Mouse (Mus musculus): ENCODE results near the gene Mpp2. TPM values are rescaled to one million over a fixed set of nuclear protein-coding genes. Genes with fewer than 3 reads are reported as not detected.

Mpp2 gene
- total and polyA plus RNA-seq, 2 experiments from 2014 or later, result 21.4 to 27.3 TPM

GRCm38 (mm10) chr11:102073722-102074121 is 14.6 kb downstream of the Mpp2 start:
- no peak for ATAC-seq
- no peak for DNase-seq
- no peak overlapping the region for H3K27ac ChIP-seq (ENCODE audit: low read depth, low read length)
- H3K4me3 ChIP-seq (ENCODE audit: low read depth, low read length), result no peak overlapping the region
- no peak overlapping the region for H3K4me2 ChIP-seq (ENCODE audit: low read depth)
- no peaks in the 10 kb centered on the region for H3K27me3 ChIP-seq (ENCODE audit: insufficient read depth, low read length)
- H3K4me1 ChIP-seq (ENCODE audit: insufficient read depth), result no peaks in the 10 kb centered on the region
- WGBS, result 68% methylated on average over 14 of the region's 14 CpGs
- H3K36me3 ChIP-seq (ENCODE audit: insufficient read depth), result peaks cover 5% of the 10 kb centered on the region; the same call in 1 of the 2 replicates
- H3K9me3 ChIP-seq (ENCODE audit: low read length), result no peaks in the 10 kb centered on the region
- no peak overlapping the region for H3K9ac ChIP-seq
- no peak for TF ChIP-seq CTCF (IDR thresholded peaks at IDR 0.05; ENCODE audit: low read depth)

DNA sequence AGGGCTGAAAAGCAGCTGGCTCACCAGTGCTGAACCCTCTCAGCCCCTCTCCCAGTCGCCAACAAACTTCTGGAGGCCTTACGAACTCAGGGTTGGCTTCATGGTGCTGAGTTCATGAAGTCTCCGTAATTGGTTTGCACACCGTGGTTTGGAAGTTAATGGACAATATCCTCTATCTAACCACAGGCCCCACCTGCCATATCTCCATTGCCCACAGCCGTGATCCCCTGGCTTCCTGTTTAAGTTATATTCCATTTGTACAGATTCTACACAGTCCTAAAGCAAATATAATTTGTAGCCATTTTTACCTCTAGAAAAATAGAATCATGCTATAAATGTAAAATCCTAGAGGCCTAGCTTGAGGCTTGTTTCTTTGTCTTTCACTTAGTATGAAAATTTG is 15.6 kb downstream of the Mpp2 start:
- Histone ChIP-seq H3K9ac (no peak overlapping the region), H3K27ac (ENCODE audit: low read depth, low read length) (no peak overlapping the region), H3K36me3 (ENCODE audit: insufficient read depth) (no peaks in the 10 kb centered on the region), H3K9me3 (ENCODE audit: low read length) (no peaks in the 10 kb centered on the region), H3K4me2 (ENCODE audit: low read depth) (no peak overlapping the region), H3K27me3 (ENCODE audit: insufficient read depth, low read length) (no peaks in the 10 kb centered on the region), H3K4me3 (ENCODE audit: low read depth, low read length) (no peak overlapping the region), H3K4me1 (ENCODE audit: insufficient read depth) (no peaks in the 10 kb centered on the region)
- no peak for TF ChIP-seq CTCF (IDR thresholded peaks at IDR 0.05; ENCODE audit: low read depth)
- WGBS, result 87% methylated on average over 5 of the region's 5 CpGs
- no peak for DNase-seq
- no peak for ATAC-seq

DNA sequence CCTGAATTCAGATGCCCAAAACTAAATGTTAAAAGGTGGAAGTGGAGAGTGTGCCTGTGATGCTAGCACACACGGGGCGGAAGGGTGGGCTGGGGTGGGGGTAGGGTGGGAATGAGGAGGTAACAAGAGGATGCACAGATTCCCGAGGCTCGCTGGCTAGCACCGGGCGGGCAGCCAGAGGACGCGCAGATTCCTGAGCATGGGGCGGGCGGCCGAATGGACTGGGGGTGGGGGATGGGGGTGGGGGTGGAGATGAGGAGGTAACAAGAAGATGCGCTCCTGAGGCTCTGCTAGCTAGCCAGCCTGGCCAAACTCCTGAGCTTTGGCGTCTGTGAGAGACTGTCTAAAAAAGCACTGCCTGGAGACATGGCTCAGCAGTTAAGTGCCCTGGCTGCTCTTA is 17.9 kb downstream of the Mpp2 start:
- ATAC-seq (no peak), DNase-seq (no peak)
- no peak overlapping the region for H3K27ac ChIP-seq (ENCODE audit: low read depth, low read length)
- WGBS, result 15% methylated on average over 13 of the region's 13 CpGs
- H3K27me3 ChIP-seq (ENCODE audit: insufficient read depth, low read length), result no peaks in the 10 kb centered on the region
- no peak overlapping the region for H3K4me3 ChIP-seq (ENCODE audit: low read depth, low read length)
- TF ChIP-seq CTCF (IDR thresholded peaks at IDR 0.05; ENCODE audit: low read depth), result no peak
- H3K4me1 ChIP-seq (ENCODE audit: insufficient read depth), result no peaks in the 10 kb centered on the region
- no peaks in the 10 kb centered on the region for H3K9me3 ChIP-seq (ENCODE audit: low read length)
- H3K4me2 ChIP-seq (ENCODE audit: low read depth), result peak overlapping the region; percentile 31
- no peak overlapping the region for H3K9ac ChIP-seq
- H3K36me3 ChIP-seq (ENCODE audit: insufficient read depth), result no peaks in the 10 kb centered on the region

DNA sequence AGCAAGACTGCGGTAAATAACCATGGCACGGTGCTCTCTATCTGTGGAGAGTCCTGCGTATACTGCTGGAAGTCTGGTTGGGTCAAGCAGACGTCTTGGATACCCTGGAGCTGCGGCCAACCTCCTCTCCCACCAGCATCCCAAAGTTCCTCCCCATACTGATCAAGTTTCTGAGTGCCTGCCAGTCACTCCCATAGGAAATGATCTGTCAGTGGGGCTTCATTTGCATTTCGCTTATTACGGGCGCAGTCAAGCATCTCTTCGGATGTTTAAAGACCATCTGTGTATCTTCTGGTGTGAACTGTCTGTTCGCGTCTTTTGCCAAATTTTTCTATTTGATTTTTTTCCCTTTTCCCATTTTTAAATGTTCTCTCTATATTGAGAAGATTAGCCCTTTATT is 18.7 kb downstream of the Mpp2 start:
- ATAC-seq, result peak; percentile 43; the same call in 1 of the 2 replicates
- no peaks in the 10 kb centered on the region for H3K27me3 ChIP-seq (ENCODE audit: insufficient read depth, low read length)
- H3K9ac ChIP-seq, result no peak overlapping the region
- no peaks in the 10 kb centered on the region for H3K9me3 ChIP-seq (ENCODE audit: low read length)
- no peak overlapping the region for H3K4me3 ChIP-seq (ENCODE audit: low read depth, low read length)
- peak; percentile 58 for DNase-seq
- H3K4me1 ChIP-seq (ENCODE audit: insufficient read depth), result no peaks in the 10 kb centered on the region
- H3K27ac ChIP-seq (ENCODE audit: low read depth, low read length), result no peak overlapping the region
- TF ChIP-seq CTCF (IDR thresholded peaks at IDR 0.05; ENCODE audit: low read depth), result no peak
- H3K36me3 ChIP-seq (ENCODE audit: insufficient read depth), result no peaks in the 10 kb centered on the region
- 45% methylated on average over 11 of the region's 11 CpGs for WGBS
- H3K4me2 ChIP-seq (ENCODE audit: low read depth), result peak overlapping the region; percentile 31

DNA sequence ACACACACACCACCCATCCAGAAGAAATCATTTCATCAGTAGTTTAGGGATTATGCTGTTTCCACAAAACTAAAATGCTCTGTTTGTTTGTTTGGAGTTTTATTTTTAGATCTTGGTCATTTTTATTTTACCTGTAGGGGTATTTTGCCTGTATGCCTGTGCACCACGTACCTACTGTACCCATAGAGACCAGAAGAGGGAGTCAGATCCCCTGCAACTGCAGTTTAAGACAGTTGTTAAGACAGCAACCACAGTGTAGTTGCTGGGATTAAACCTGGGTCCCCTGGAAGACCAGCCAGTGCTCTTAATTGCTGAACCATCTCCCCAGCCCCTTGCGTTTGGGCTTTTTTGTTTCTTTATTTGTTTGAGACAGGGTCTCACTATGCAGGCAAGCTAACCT is 19.3 kb downstream of the Mpp2 start:
- Histone ChIP-seq H3K9me3 (ENCODE audit: low read length) (no peaks in the 10 kb centered on the region), H3K36me3 (ENCODE audit: insufficient read depth) (peaks cover 3% of the 10 kb centered on the region), H3K4me3 (ENCODE audit: low read depth, low read length) (no peak overlapping the region), H3K4me2 (ENCODE audit: low read depth) (no peak overlapping the region), H3K4me1 (ENCODE audit: insufficient read depth) (no peaks in the 10 kb centered on the region), H3K27me3 (ENCODE audit: insufficient read depth, low read length) (no peaks in the 10 kb centered on the region), H3K9ac (no peak overlapping the region), H3K27ac (ENCODE audit: low read depth, low read length) (no peak overlapping the region)
- DNase-seq (no peak), ATAC-seq (no peak)
- peak; percentile 56 for TF ChIP-seq CTCF (IDR thresholded peaks at IDR 0.05; ENCODE audit: low read depth)
- 45% methylated on average over 2 of the region's 2 CpGs for WGBS

- ATAC-seq (no peak), DNase-seq (no peak)
- Histone ChIP-seq H3K36me3 (ENCODE audit: insufficient read depth) (peaks cover 32% of the 10 kb centered on the region), H3K4me3 (ENCODE audit: low read depth, low read length) (no peak overlapping the region), H3K27ac (ENCODE audit: low read depth, low read length) (no peak overlapping the region), H3K27me3 (ENCODE audit: insufficient read depth, low read length) (no peaks in the 10 kb centered on the region), H3K9me3 (ENCODE audit: low read length) (no peaks in the 10 kb centered on the region), H3K4me2 (ENCODE audit: low read depth) (no peak overlapping the region), H3K4me1 (ENCODE audit: insufficient read depth) (no peaks in the 10 kb centered on the region), H3K9ac (no peak overlapping the region)
- WGBS, result 88% methylated on average over 13 of the region's 13 CpGs
- TF ChIP-seq CTCF (IDR thresholded peaks at IDR 0.05; ENCODE audit: low read depth), result no peak
Observed at GRCm38 (mm10) chr11:102063076-102063475, 25.2 kb downstream of the Mpp2 start.

DNA sequence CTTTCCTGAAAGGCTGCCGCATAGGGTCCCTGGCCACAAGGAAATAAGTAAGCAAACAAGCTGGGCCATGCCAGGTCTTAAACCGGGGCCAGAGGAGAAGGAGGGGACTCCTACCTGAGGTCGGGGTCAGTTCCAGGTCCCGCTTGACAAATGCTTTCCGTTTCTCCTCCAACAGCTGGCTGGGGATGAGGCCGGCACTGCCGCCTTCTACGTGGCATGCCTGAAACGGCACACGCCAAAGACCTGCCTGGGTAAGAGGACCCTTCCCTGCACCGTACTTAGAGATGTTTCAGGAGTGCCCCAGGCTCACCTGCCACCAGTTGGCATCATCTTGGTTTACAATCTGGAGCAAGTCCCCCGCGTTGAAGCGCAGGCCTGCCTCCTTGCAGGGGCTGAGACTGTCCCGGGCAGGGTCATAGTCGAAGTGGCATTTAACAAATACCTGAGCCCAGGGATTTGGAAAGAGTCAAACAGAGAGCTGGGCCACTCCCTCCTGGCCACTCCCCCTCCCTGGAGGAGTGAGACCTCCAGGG is 26.3 kb downstream of the Mpp2 start:
- Histone ChIP-seq H3K36me3 (ENCODE audit: insufficient read depth) (peaks cover 33% of the 10 kb centered on the region), H3K9ac (peak overlapping the region; percentile 60; the same call in 1 of the 2 replicates), H3K4me2 (ENCODE audit: low read depth) (peak overlapping the region; percentile 76), H3K27ac (ENCODE audit: low read depth, low read length) (no peak overlapping the region), H3K9me3 (ENCODE audit: low read length) (no peaks in the 10 kb centered on the region), H3K4me3 (ENCODE audit: low read depth, low read length) (no peak overlapping the region), H3K27me3 (ENCODE audit: insufficient read depth, low read length) (no peaks in the 10 kb centered on the region), H3K4me1 (ENCODE audit: insufficient read depth) (no peaks in the 10 kb centered on the region)
- DNase-seq, result no peak
- WGBS, result 39% methylated on average over 16 of the region's 16 CpGs
- TF ChIP-seq CTCF (IDR thresholded peaks at IDR 0.05; ENCODE audit: low read depth), result no peak
- no peak for ATAC-seq
